Mouse (Mus musculus) heart, adult 9 months (tissue): ENCODE measurements around the gene AB124611.
A peak's percentile ranks its signal among the peaks of the same experiment; 100 is the strongest.
"Not testable (repeated sequence)": the region's sequence is repeated elsewhere in the genome, so short reads cannot be mapped to it uniquely, and the experiment has no call there.

Experiments
- DNase-seq, 2 experiments: peaks; one replicate each; pipeline ENCODE4 v3.0.0; 2022; ENCODE audit warnings: low spot score in 2 of 2

Gene AB124611

GRCm38 (mm10) chr9:21559151-21559550 is 33.2 kb downstream of the AB124611 start:
- DNase-seq: no peak

- DNase-seq: no peak
Observed at GRCm38 (mm10) chr9:21564420-21564819, 38.4 kb downstream of the AB124611 start.

- DNase-seq: no peak
Observed at GRCm38 (mm10) chr9:21565004-21565586, 39.1 kb downstream of the AB124611 start.

- DNase-seq: no peak
Observed at GRCm38 (mm10) chr9:21566538-21566937, 40.6 kb downstream of the AB124611 start.

GRCm38 (mm10) chr9:21567051-21567450 is 41.1 kb downstream of the AB124611 start:
- DNase-seq: no peak

GRCm38 (mm10) chr9:21568657-21569255 is 42.8 kb downstream of the AB124611 start:
- DNase-seq: no peak

GRCm38 (mm10) chr9:21574012-21574801 is 48.2 kb downstream of the AB124611 start:
- DNase-seq: peak; percentile 34 to 57

- no peak for DNase-seq
Observed at GRCm38 (mm10) chr9:21575253-21575652, 49.3 kb downstream of the AB124611 start.

GRCm38 (mm10) chr9:21576286-21576685 is 50.3 kb downstream of the AB124611 start:
- DNase-seq: no peak

GRCm38 (mm10) chr9:21578226-21578625 is 52.2 kb downstream of the AB124611 start:
- no peak for DNase-seq

GRCm38 (mm10) chr9:21585401-21585800 is 59.4 kb downstream of the AB124611 start:
- DNase-seq: no peak

- no peak for DNase-seq
Observed at GRCm38 (mm10) chr9:21587678-21588349, 61.8 kb downstream of the AB124611 start.

- DNase-seq: no peak
Observed at GRCm38 (mm10) chr9:21588350-21588749, 62.4 kb downstream of the AB124611 start.

- no peak for DNase-seq
Observed at GRCm38 (mm10) chr9:21589538-21589937, 63.6 kb downstream of the AB124611 start.

GRCm38 (mm10) chr9:21591127-21591830 is 65.3 kb downstream of the AB124611 start:
- DNase-seq: no peak

- DNase-seq: no peak
Observed at GRCm38 (mm10) chr9:21591831-21592702, 66.1 kb downstream of the AB124611 start.

- peak; percentile 90 to 95 for DNase-seq
Observed at GRCm38 (mm10) chr9:21592703-21593121, 66.7 kb downstream of the AB124611 start, which contains the start of the genes Timm29 and Yipf2. Gene Timm29, plus strand, starts transcription at chr9:21592722. Gene Yipf2, minus strand, starts transcription at chr9:21592828.

GRCm38 (mm10) chr9:21593122-21593721 is 67.2 kb downstream of the AB124611 start:
- no peak for DNase-seq

GRCm38 (mm10) chr9:21594350-21594749 is 68.4 kb downstream of the AB124611 start:
- DNase-seq: not testable (repeated sequence)

- no peak for DNase-seq
Observed at GRCm38 (mm10) chr9:21594838-21595237, 68.9 kb downstream of the AB124611 start.
